Mouse (Mus musculus) forebrain, embryonic 13.5 days (tissue): ENCODE measurements around the gene 6430571L13Rik. TPM values are rescaled to one million over a fixed set of nuclear protein-coding genes. Genes with fewer than 3 reads are reported as not detected.

Experiments used
- ATAC-seq: fragments of 200-750 bp; cut with Nextera tagmentation; 2 replicates; pipeline ENCODE4 v1.8.0; 2017
- H3K27ac ChIP-seq: fragments of 300-500 bp; sonication (generic); 2 replicates; pipeline ENCODE4 v1.5.1; 2015; ENCODE audit warnings: inconsistent platforms, mild to moderate bottlenecking, moderate library complexity
- H3K27me3 ChIP-seq: fragments of 300-500 bp; sonication (generic); 2 replicates; pipeline ENCODE4 v1.6.1; 2015; ENCODE audit warnings: mild to moderate bottlenecking, inconsistent platforms
- H3K36me3 ChIP-seq: fragments of 300-500 bp; sonication (generic); 2 replicates; pipeline ENCODE4 v1.6.1; 2015; ENCODE audit warnings: mild to moderate bottlenecking, inconsistent platforms; ENCODE audit not compliant: poor library complexity, severe bottlenecking
- H3K4me1 ChIP-seq: fragments of 300-500 bp; sonication (generic); 2 replicates; pipeline ENCODE4 v1.6.1; 2015; ENCODE audit warnings: inconsistent platforms
- H3K4me2 ChIP-seq: fragments of 300-500 bp; sonication (generic); 2 replicates; pipeline ENCODE4 v1.6.1; 2015; ENCODE audit warnings: inconsistent platforms, mild to moderate bottlenecking, moderate library complexity
- H3K4me3 ChIP-seq: fragments of 300-500 bp; sonication (generic); 2 replicates; pipeline ENCODE4 v1.5.1; 2015; ENCODE audit warnings: mild to moderate bottlenecking, inconsistent platforms
- H3K9ac ChIP-seq: fragments of 300-500 bp; sonication (generic); 2 replicates; pipeline ENCODE4 v1.6.1; 2015; ENCODE audit warnings: mild to moderate bottlenecking, inconsistent platforms
- H3K9me3 ChIP-seq: fragments of 300-500 bp; sonication (generic); replicated peaks from 2 replicates; pipeline ENCODE4 v1.6.1; 2016; ENCODE audit warnings: inconsistent platforms
- WGBS: fragments of 180-500 bp; shearing (Covaris S2); methylation state at CpG from one replicate; pipeline ENCODE4 v1.1.7; 2015; 5-methylcytosine and 5-hydroxymethylcytosine counted together
- polyA plus RNA-seq: library from polyadenylated mRNA; unstranded; fragments of >200 nt; fragmentation: Nextera tagmentation; extraction: Ambion mirVana; gene quantifications from 2 replicates; pipeline ENCODE4 v1.2.1, GENCODE M21; 2015

The 6430571L13Rik gene
- polyA plus RNA-seq, 1 experiment from 2014 or later, result 3.1 TPM

DNA sequence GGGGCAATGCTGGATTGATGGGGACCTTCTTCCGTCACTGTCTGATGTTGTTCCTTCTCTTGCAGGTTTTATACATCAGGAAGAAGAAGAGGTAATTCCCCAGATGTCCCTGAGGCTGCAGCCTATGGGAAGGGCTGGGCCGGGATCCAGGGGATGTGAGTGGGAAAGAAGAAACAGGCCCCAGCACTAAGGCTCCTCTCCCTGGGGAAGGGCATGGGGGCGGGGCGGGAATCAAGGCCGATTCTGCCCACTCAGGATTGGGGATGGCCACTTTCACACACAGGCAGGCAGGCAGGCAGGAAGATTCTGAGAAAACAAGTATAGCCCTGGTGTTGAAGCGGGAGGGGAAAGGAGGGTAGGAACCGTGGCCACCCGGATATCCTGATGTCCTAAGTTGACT is 5.7 kb downstream of the 6430571L13Rik start:
- Histone ChIP-seq H3K4me2 (no peak overlapping the region), H3K4me3 (no peak overlapping the region), H3K4me1 (peaks cover 8% of the 10 kb centered on the region), H3K9ac (no peak overlapping the region), H3K9me3 (no peaks in the 10 kb centered on the region), H3K27ac (no peak overlapping the region), H3K36me3 (no peaks in the 10 kb centered on the region), H3K27me3 (peaks cover 17% of the 10 kb centered on the region)
- 86% methylated on average over 8 of the region's 8 CpGs for WGBS
- no peak for ATAC-seq

DNA sequence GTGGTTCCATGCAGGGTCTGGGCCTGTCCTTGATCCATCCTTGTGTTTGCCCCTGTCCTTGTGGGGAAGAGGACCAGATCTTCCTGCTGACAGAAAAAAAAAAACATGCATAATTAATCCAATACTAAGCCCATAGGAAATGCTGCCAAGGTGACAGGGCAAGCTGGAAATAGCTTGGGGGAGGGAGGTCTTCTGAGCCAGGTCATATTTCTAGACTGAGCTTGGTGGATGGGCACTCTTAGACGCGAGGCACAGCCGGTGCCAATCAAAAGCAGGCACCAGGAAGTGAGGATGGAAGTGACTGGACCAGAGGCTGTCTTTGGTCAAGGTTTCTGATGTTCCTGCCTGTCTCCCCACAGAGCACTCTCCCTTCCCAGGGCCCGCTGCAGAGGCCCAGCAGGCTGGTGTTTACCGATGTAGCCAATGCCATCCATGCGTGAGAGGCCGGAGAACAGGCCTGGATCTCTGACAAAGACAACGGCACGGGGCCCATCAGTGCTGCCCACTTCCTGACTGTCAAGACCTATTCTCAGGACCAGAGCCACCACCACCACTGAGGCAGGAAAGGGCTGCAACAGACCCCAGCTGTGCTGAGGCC is 7.3 kb downstream of the 6430571L13Rik start:
- Histone ChIP-seq H3K27me3 (peaks cover 5% of the 10 kb centered on the region; the same call in 1 of the 2 replicates), H3K4me1 (peaks cover 4% of the 10 kb centered on the region), H3K27ac (no peak overlapping the region), H3K9ac (no peak overlapping the region), H3K36me3 (no peaks in the 10 kb centered on the region), H3K9me3 (no peaks in the 10 kb centered on the region), H3K4me3 (no peak overlapping the region), H3K4me2 (no peak overlapping the region)
- ATAC-seq, result no peak
- 78% methylated on average over 9 of the region's 9 CpGs for WGBS

DNA sequence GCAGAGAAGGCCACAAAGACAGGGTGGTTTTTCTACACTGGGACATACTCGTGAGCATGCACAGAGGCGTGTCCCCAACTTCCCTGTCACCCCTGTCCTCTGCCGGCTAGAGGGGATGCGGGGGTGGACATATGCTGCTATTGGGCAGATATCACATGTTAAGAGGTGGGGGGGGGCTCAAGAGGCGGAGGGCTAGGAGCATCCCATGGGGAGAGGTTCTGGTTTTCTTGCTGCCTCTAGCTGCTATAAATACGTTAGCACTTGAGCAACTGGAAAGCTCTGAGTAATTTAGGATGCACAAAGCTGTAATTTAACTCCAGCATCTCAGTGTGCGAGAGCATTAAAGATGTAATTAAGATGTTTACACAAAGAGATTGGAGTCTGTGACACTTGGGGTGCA is 8.9 kb downstream of the 6430571L13Rik start:
- H3K27me3 ChIP-seq, result no peaks in the 10 kb centered on the region
- H3K4me3 ChIP-seq, result no peak overlapping the region
- no peaks in the 10 kb centered on the region for H3K36me3 ChIP-seq
- no peak overlapping the region for H3K4me2 ChIP-seq
- ATAC-seq, result no peak
- no peak overlapping the region for H3K9ac ChIP-seq
- no peaks in the 10 kb centered on the region for H3K9me3 ChIP-seq
- 61% methylated on average over 7 of the region's 7 CpGs for WGBS
- no peaks in the 10 kb centered on the region for H3K4me1 ChIP-seq
- H3K27ac ChIP-seq, result no peak overlapping the region

DNA sequence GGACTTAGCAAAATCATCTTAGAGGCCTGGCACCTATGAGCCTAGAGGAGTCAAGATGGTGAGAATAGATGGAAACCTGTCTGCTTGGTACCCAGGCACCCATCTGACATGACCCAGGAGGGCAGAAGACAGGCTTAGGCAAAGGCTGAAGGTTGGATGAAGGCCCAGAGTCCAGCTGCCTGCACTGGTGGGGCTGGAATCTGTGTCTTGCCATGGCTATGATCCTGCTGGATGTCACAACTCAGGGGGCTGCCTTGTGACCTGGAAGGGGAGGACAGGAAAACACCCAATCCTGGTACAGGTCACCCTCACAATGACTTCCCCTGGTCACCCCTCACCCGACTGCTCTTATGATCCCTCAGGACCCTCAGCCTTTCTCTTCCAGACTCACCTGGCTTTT is 14.4 kb downstream of the 6430571L13Rik start:
- H3K27ac ChIP-seq, result no peak overlapping the region
- H3K4me2 ChIP-seq, result no peak overlapping the region
- peaks cover 16% of the 10 kb centered on the region; the same call in 1 of the 2 replicates for H3K27me3 ChIP-seq
- H3K4me1 ChIP-seq, result no peaks in the 10 kb centered on the region
- no peak overlapping the region for H3K9ac ChIP-seq
- no peak for ATAC-seq
- H3K36me3 ChIP-seq, result no peaks in the 10 kb centered on the region
- no peaks in the 10 kb centered on the region for H3K9me3 ChIP-seq
- WGBS, result 75% methylated on average over 1 of the region's 1 CpGs
- H3K4me3 ChIP-seq, result no peak overlapping the region

DNA sequence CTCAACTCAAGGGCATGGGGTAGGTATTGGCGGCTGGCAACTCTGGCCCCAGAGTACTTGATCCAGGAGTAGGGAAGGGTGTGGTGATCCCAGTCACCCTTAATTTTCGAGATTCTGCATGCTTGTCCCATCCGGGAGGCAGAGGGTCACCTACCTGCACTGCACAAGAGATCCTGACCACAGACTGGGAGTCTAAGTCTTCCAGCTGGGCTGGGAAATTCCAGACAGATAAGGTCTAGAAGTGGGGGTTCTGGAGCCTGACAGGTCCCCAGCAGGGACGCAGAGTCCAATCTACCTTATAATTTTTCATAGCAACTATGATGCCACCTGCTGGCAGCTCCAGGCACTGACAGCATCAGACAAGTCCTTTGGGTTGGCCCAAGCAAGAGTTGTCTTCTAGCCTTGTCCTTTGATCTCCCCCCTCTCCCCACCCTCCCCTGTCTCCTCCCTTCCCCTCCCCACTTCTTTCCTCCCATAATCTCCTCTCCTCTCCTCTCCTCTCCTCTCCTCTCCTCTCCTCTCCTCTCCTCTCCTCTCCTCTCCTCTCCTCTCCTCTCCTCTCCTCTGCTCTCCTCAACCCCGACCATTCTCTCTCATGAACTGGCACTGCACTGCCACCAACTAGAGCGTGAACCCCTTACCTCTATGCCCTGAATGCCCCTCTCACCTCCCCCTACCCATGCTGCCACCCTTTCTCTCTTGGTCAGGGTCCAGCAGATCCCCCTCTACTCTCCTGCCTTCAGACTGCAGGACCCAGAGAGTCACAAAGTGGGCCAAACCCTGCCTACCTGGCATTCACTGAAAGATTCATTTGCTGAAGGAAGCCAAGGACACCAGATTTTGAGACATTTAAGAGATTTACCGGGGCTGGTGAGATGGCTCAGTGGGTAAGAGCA is 15.7 kb downstream of the 6430571L13Rik start:
- WGBS, result 48% methylated on average over 7 of the region's 7 CpGs
- H3K4me3 ChIP-seq, result no peak overlapping the region
- H3K4me1 ChIP-seq, result peaks cover 4% of the 10 kb centered on the region; the same call in 1 of the 2 replicates
- no peaks in the 10 kb centered on the region for H3K9me3 ChIP-seq
- H3K27ac ChIP-seq, result no peak overlapping the region
- no peak for ATAC-seq
- no peak overlapping the region for H3K9ac ChIP-seq
- peaks cover 16% of the 10 kb centered on the region; the same call in 1 of the 2 replicates for H3K27me3 ChIP-seq
- no peaks in the 10 kb centered on the region for H3K36me3 ChIP-seq
- H3K4me2 ChIP-seq, result no peak overlapping the region

DNA sequence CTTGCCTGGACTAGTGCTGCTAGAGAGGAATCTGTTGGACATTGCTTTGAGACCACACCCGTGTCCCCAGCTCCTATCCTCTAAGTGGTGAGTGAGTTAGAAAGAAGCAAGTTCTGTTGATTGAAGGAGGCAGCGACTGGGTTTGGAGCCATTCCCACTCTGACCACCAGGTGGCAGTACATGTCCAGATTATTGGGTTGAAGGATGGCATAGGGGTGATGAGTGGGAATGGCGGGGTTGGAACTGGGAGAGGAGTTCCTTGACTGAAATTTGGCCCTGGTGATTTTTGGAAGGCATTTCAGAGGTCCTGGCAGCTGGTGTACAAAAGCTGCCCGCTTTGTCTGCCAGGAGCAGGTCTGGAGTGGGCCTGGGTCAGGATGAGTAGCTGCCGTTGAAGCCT is 17.2 kb downstream of the 6430571L13Rik start:
- ATAC-seq, result peak; percentile 67; the same call in 1 of the 2 replicates
- no peaks in the 10 kb centered on the region for H3K36me3 ChIP-seq
- H3K4me1 ChIP-seq, result peaks cover 10% of the 10 kb centered on the region; the same call in 1 of the 2 replicates
- H3K27ac ChIP-seq, result no peak overlapping the region
- WGBS, result 19% methylated on average over 5 of the region's 5 CpGs
- H3K27me3 ChIP-seq, result peaks cover 16% of the 10 kb centered on the region
- H3K9me3 ChIP-seq, result no peaks in the 10 kb centered on the region
- H3K9ac ChIP-seq, result no peak overlapping the region
- H3K4me3 ChIP-seq, result no peak overlapping the region
- H3K4me2 ChIP-seq, result no peak overlapping the region

DNA sequence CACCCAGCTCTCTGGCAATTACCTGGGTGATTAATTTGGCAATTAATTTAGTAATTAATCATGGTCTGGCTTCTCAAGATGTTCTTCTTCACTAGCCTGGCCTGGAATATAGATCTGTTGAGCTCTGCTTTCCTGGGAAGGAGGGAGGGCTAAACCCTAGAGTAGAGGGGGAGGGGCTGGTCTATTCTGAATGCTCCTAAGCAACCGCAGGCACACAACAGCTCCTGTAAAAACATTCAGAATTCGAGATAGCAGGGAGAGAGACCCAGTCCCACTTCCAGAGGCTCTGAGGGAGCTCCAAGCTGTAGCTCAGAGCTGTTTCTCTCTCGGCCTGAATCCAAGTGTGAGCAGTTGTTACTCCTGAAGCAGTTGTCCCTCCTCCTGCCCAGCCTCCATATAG is 20.6 kb downstream of the 6430571L13Rik start:
- Histone ChIP-seq H3K4me1 (peaks cover 10% of the 10 kb centered on the region; the same call in 1 of the 2 replicates), H3K36me3 (no peaks in the 10 kb centered on the region), H3K9me3 (no peaks in the 10 kb centered on the region), H3K27me3 (peaks cover 19% of the 10 kb centered on the region), H3K4me3 (no peak overlapping the region), H3K9ac (no peak overlapping the region), H3K4me2 (no peak overlapping the region), H3K27ac (no peak overlapping the region)
- WGBS, result 14% methylated on average over 3 of the region's 3 CpGs
- ATAC-seq, result no peak

DNA sequence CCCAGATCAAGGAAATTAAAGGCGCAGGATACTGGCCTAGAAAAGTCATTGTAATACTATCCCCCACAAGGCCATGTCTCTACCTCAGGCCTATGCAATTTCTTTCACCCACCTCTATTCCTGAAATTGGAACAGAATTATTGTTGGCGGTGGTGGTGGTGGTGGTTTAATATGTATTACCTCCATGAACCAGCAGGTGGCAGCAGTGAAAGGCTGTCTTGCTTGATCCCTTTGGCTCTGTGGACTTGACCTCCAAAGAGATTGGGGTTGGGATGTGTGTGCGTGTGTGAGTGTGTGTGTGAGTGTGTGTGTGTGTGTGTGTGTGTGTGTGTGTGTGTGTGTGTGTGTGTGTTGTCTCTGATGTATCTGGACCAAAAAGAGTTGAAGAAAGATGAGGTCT is 26.2 kb downstream of the 6430571L13Rik start:
- peak; percentile 38; the same call in 1 of the 2 replicates for ATAC-seq
- Histone ChIP-seq H3K4me2 (no peak overlapping the region), H3K27ac (no peak overlapping the region), H3K27me3 (peaks cover 29% of the 10 kb centered on the region; the same call in 1 of the 2 replicates), H3K4me1 (peaks cover under 1% of the 10 kb centered on the region; the same call in 1 of the 2 replicates), H3K36me3 (no peaks in the 10 kb centered on the region), H3K9ac (no peak overlapping the region), H3K9me3 (no peaks in the 10 kb centered on the region), H3K4me3 (no peak overlapping the region)
- 4% methylated on average over 3 of the region's 3 CpGs for WGBS

DNA sequence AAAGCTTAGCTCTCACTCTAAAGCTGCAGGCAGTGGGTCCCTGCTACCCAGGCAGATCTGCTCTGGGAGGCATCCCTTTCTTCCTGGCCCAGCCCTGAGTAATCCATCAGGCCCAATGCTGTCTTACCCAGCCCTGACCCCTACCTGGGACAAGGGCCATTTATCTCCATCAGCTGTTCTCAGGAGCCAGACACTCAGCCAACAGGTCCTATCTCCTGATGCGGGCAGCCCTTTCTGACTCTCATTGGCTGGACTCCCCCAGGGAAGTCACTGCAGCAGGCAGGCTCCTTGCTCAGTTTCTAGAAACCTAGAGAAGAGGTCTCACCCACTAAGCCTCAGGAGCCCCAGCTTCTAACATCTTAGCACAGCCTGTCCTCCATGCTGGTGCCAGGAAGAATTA is 27.9 kb downstream of the 6430571L13Rik start:
- H3K9ac ChIP-seq, result no peak overlapping the region
- H3K4me3 ChIP-seq, result no peak overlapping the region
- no peaks in the 10 kb centered on the region for H3K36me3 ChIP-seq
- no peak for ATAC-seq
- H3K27me3 ChIP-seq, result peaks cover 30% of the 10 kb centered on the region
- H3K4me1 ChIP-seq, result no peaks in the 10 kb centered on the region
- 94% methylated on average over 1 of the region's 1 CpGs for WGBS
- no peak overlapping the region for H3K4me2 ChIP-seq
- no peaks in the 10 kb centered on the region for H3K9me3 ChIP-seq
- H3K27ac ChIP-seq, result no peak overlapping the region

DNA sequence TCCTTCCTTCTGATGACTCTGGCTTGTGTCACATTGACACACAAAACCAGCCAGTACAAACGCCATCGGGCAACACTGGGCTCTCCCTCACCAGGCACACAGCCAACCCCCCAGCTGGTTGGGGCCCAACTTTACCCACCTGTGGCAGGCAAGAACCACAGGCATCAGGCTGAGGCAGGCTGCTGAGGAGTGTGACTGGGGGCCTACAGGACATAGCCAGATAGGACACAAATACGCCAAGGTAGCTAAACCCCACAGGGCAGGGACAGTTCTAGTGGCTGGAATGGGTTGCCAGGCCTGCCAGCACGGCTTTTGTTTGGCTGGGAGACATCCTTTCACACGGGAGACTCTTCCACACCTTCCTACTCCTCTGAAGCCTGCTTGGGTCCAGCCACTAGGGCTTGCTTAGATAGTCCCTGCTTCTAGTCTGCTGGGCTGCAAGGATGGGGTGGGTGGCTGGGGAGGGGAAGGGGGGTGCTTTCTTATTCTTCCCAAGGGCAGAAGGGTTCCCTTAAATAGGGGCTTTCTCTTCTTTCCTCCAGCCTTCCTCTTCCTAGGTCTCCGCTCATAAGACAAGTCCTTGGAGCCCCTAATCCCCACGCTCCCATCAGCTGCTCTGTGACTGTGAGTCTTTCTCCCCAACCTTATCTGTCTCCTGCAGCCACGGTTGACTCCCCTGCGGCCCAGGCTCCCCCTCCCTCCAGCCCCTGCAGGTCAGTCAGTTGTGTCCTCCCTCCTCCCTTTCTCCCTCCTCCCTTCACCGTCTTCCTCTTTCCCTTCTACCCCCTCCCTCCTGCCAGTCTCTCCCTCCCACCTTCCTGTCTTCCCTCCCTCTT is 29.1 kb downstream of the 6430571L13Rik start:
- peaks cover 39% of the 10 kb centered on the region for H3K27me3 ChIP-seq
- no peaks in the 10 kb centered on the region for H3K4me1 ChIP-seq
- WGBS, result 45% methylated on average over 10 of the region's 10 CpGs
- no peaks in the 10 kb centered on the region for H3K36me3 ChIP-seq
- no peak for ATAC-seq
- H3K4me3 ChIP-seq, result no peak overlapping the region
- no peak overlapping the region for H3K4me2 ChIP-seq
- H3K9me3 ChIP-seq, result no peaks in the 10 kb centered on the region
- no peak overlapping the region for H3K9ac ChIP-seq
- no peak overlapping the region for H3K27ac ChIP-seq

DNA sequence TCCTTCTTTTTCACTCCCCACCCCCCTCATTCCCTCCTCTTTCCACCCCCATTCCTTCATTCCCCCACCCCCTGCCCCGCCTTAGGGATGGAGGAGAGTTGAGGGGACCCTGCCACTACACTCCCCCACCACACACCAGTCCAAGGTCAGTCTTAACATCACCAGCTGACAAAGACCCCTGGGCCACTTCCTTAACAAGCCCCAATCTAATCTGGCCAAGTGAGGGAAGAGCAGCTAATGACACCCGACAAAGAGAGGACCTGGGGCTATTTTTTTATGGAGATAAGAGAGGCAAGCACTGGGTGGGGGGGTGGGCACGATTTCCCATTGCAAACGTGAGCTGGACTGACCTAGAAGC is 29.7 kb downstream of the 6430571L13Rik start:
- Histone ChIP-seq H3K36me3 (no peaks in the 10 kb centered on the region), H3K4me2 (no peak overlapping the region), H3K27me3 (peaks cover 39% of the 10 kb centered on the region), H3K4me1 (no peaks in the 10 kb centered on the region), H3K9me3 (no peaks in the 10 kb centered on the region), H3K9ac (no peak overlapping the region), H3K4me3 (no peak overlapping the region), H3K27ac (no peak overlapping the region)
- WGBS, result 8% methylated on average over 4 of the region's 4 CpGs
- no peak for ATAC-seq

DNA sequence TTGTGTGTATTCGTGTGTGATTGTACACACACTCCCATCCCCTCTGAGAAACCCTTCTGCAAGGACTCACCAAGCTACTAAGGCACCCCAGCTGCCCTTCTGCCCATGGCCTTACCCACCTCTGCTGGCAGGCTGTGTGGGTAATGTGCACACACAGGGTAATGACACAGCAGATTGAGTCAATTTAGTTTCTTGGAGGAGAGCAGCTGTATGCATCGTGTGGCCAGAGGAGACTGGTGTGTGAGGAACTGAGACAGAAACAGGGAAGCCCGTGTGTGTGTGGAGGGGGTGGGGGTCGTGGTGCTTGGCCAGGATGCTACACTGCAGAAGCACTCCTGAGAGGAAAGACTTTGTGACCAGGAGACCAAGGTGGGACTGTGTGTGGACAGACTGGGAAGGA is 32.0 kb downstream of the 6430571L13Rik start:
- Histone ChIP-seq H3K4me2 (no peak overlapping the region), H3K9ac (no peak overlapping the region; the same call in 1 of the 2 replicates), H3K9me3 (no peaks in the 10 kb centered on the region), H3K27ac (no peak overlapping the region), H3K4me1 (peaks cover 5% of the 10 kb centered on the region), H3K27me3 (peaks cover 49% of the 10 kb centered on the region), H3K36me3 (no peaks in the 10 kb centered on the region), H3K4me3 (no peak overlapping the region)
- ATAC-seq, result no peak
- whole genome bisulfite sequencing, result 60% methylated on average over 4 of the region's 4 CpGs
